ENCODE assay signal across 9 mouse cellular contexts in genomic region chr15:94265630-94266029, GRCm38 (mm10).
DNase-seq lines count a peak whose midpoint lies in the region; ATAC-seq lines count a peak whose summit lies in the region.
"Had no signal": no experiment of that assay in that cellular context is flagged by ENCODE, and none has a peak within 500 bp of the region (broad histone marks: within the 10 kb centered on the region; RNA-seq: fewer than 3 reads in every experiment).

No protein-coding gene starts in this region.

- no peaks in the 10 kb centered on the region for H3K36me3 ChIP-seq in heart, embryonic 12.5 days
- H3K36me3 ChIP-seq in hindbrain, embryonic 12.5 days = no peaks in the 10 kb centered on the region
- H3K36me3 ChIP-seq in neural tube, embryonic 11.5 days (ENCODE audit: control insufficient read depth, insufficient read depth, low read length) = no peaks in the 10 kb centered on the region
- H3K36me3 ChIP-seq: neural tube, embryonic 13.5 days had no signal

- peak; percentile 66 to 96 for DNase-seq in heart, adult 18-20 months
- peak; percentile 67 to 71 for DNase-seq in adrenal gland, postnatal 4 days (ENCODE audit: low spot score in 2 of 2)
- DNase-seq in fibroblast of lung, adult 2 months (ENCODE audit: low read depth) = peak; percentile 37
- DNase-seq in left cerebral cortex, postnatal 10 days (ENCODE audit: extremely low spot score in 1 of 2, low spot score in 2 of 2) = peak; percentile 83
- DNase-seq in neural tube, embryonic 11.5 days (ENCODE audit: low spot score) = peak; percentile 85
- peak; percentile 26 to 38 for DNase-seq in thymus, adult 18-20 months

- H3K4me2 ChIP-seq in heart, embryonic 12.5 days = no peak overlapping the region
- no peak overlapping the region for H3K4me2 ChIP-seq in hindbrain, embryonic 12.5 days (replicated peaks)
- H3K4me2 ChIP-seq in neural tube, embryonic 11.5 days (ENCODE audit: low read depth) = no peak overlapping the region
- H3K4me2 ChIP-seq: neural tube, embryonic 13.5 days had no signal

- no peaks in the 10 kb centered on the region for H3K9me3 ChIP-seq in heart, embryonic 12.5 days (replicated peaks)
- H3K9me3 ChIP-seq in hindbrain, embryonic 12.5 days (replicated peaks) = no peaks in the 10 kb centered on the region
- no peaks in the 10 kb centered on the region for H3K9me3 ChIP-seq in neural tube, embryonic 11.5 days (ENCODE audit: control insufficient read depth, low read length)
- H3K9me3 ChIP-seq: neural tube, embryonic 13.5 days had no signal

- no peak overlapping the region for H3K4me3 ChIP-seq in heart, embryonic 12.5 days
- H3K4me3 ChIP-seq in hindbrain, embryonic 12.5 days = no peak overlapping the region
- no peak overlapping the region for H3K4me3 ChIP-seq in neural tube, embryonic 11.5 days (ENCODE audit: low read depth, low read length)
- H3K4me3 ChIP-seq: neural tube, embryonic 13.5 days had no signal

- H3K9ac ChIP-seq in heart, embryonic 12.5 days = no peak overlapping the region
- no peak overlapping the region for H3K9ac ChIP-seq in hindbrain, embryonic 12.5 days
- H3K9ac ChIP-seq in neural tube, embryonic 11.5 days (ENCODE audit: low read length) = no peak overlapping the region
- H3K9ac ChIP-seq: neural tube, embryonic 13.5 days had no signal

- WGBS in heart, embryonic 12.5 days = 23% methylated on average over 10 of the region's 10 CpGs
- WGBS in hindbrain, embryonic 12.5 days = 30% methylated on average over 10 of the region's 10 CpGs
- WGBS in neural tube, embryonic 11.5 days = 41% methylated on average over 10 of the region's 10 CpGs

- H3K4me1 ChIP-seq in heart, embryonic 12.5 days (replicated peaks) = peaks cover 12% of the 10 kb centered on the region
- H3K4me1 ChIP-seq in hindbrain, embryonic 12.5 days = peaks cover 7% of the 10 kb centered on the region; the same call in 1 of the 2 replicates
- no peaks in the 10 kb centered on the region for H3K4me1 ChIP-seq in neural tube, embryonic 11.5 days (ENCODE audit: control insufficient read depth, insufficient read depth, low read length)

- ATAC-seq in heart, embryonic 12.5 days (ENCODE audit: insufficient number of reproducible peaks, low FRiP score) = no peak
- ATAC-seq in hindbrain, embryonic 12.5 days (ENCODE audit: low FRiP score) = 0 out of 2 replicates have a peak, but pooled peaks have one; percentile 35
- peak; percentile 35; the same call in 1 of the 2 replicates for ATAC-seq in neural tube, embryonic 11.5 days (ENCODE audit: insufficient read depth, low FRiP score, low TSS enrichment)

- H3K27ac ChIP-seq in heart, embryonic 12.5 days (ENCODE audit: poor library complexity, severe bottlenecking) = no peak overlapping the region
- no peak overlapping the region for H3K27ac ChIP-seq in hindbrain, embryonic 12.5 days
- H3K27ac ChIP-seq in neural tube, embryonic 11.5 days (ENCODE audit: low read depth, low read length) = no peak overlapping the region
- H3K27ac ChIP-seq: neural tube, embryonic 13.5 days had no signal

- intact Hi-C loops in left cerebral cortex, postnatal 10 days (cut with DNase I) = loop anchor here (5.0 kb wide), 1 partner anchor 252 kb away; no protein-coding TSS in a partner anchor

- H3K27me3 ChIP-seq in heart, embryonic 12.5 days (replicated peaks) = no peaks in the 10 kb centered on the region
- H3K27me3 ChIP-seq in hindbrain, embryonic 12.5 days = no peaks in the 10 kb centered on the region
- H3K27me3 ChIP-seq in neural tube, embryonic 11.5 days (ENCODE audit: control insufficient read depth, insufficient read depth, low read length) = no peaks in the 10 kb centered on the region
- H3K27me3 ChIP-seq: neural tube, embryonic 13.5 days had no signal

Comparison
In these comparisons a context has a peak if more than half of its experiments do, and no peak if none do; other contexts are left out.
1. DNase-seq: peak in every context shown above with its lines; median percentile 85 in neural tube, embryonic 11.5 days; 83 in left cerebral cortex, postnatal 10 days; 81 in heart, adult 18-20 months; 69 in adrenal gland, postnatal 4 days; 37 in fibroblast of lung, adult 2 months; 32 in thymus, adult 18-20 months.